Mouse (Mus musculus) kidney, embryonic 15.5 days (tissue): Measurements from ENCODE around the gene Pfkfb3. TPM values are rescaled to one million over a fixed set of nuclear protein-coding genes. Genes with fewer than 3 reads are reported as not detected.
"Not testable (repeated sequence)": the region's sequence is repeated elsewhere in the genome, so short reads cannot be mapped to it uniquely, and the experiment has no call there.

Source experiments
- ATAC-seq: fragments of 200-750 bp; cut with Nextera tagmentation; replicated peaks from 2 replicates; pipeline ENCODE4 v1.8.0; 2017; ENCODE audit warnings: moderate TSS enrichment; ENCODE audit not compliant: low FRiP score
- H3K27ac ChIP-seq: fragments of 300-500 bp; sonication (generic); 2 replicates; pipeline ENCODE4 v1.5.1; 2015; ENCODE audit warnings: mild to moderate bottlenecking, inconsistent platforms
- H3K27me3 ChIP-seq: fragments of 300-500 bp; sonication (generic); 2 replicates; pipeline ENCODE4 v1.6.1; 2015; ENCODE audit warnings: inconsistent platforms
- H3K36me3 ChIP-seq: fragments of 300-500 bp; sonication (generic); 2 replicates; pipeline ENCODE4 v1.6.1; 2015; ENCODE audit warnings: inconsistent platforms
- H3K4me1 ChIP-seq: fragments of 300-500 bp; sonication (generic); 2 replicates; pipeline ENCODE4 v1.6.1; 2015; ENCODE audit warnings: inconsistent platforms
- H3K4me2 ChIP-seq: fragments of 300-500 bp; sonication (generic); 2 replicates; pipeline ENCODE4 v1.6.1; 2015; ENCODE audit warnings: moderate library complexity, mild to moderate bottlenecking, inconsistent platforms
- H3K4me3 ChIP-seq: fragments of 300-500 bp; sonication (generic); replicated peaks from 2 replicates; pipeline ENCODE4 v1.5.1; 2015; ENCODE audit warnings: mild to moderate bottlenecking, inconsistent platforms
- H3K9ac ChIP-seq: fragments of 300-500 bp; sonication (generic); 2 replicates; pipeline ENCODE4 v1.6.1; 2015; ENCODE audit warnings: mild to moderate bottlenecking, inconsistent platforms
- H3K9me3 ChIP-seq: fragments of 300-500 bp; sonication (generic); replicated peaks from 2 replicates; pipeline ENCODE4 v1.6.1; 2016; ENCODE audit warnings: inconsistent platforms
- WGBS: fragments of 180-500 bp; shearing (Covaris S2); methylation state at CpG from one replicate; pipeline ENCODE4 v1.1.7; 2015; ENCODE audit warnings: mixed read lengths; 5-methylcytosine and 5-hydroxymethylcytosine counted together
- polyA plus RNA-seq: library from polyadenylated mRNA; unstranded; fragments of >200 nt; fragmentation: Nextera tagmentation; extraction: Ambion mirVana; gene quantifications from 2 replicates; pipeline ENCODE4 v1.2.1, GENCODE M21; 2015

Pfkfb3 gene
- polyA plus RNA-seq, 1 experiment from 2014 or later = 13.2 TPM

- Histone ChIP-seq H3K9me3 (no peaks in the 10 kb centered on the region), H3K4me3 (no peak overlapping the region), H3K27me3 (no peaks in the 10 kb centered on the region), H3K36me3 (no peaks in the 10 kb centered on the region), H3K9ac (no peak overlapping the region), H3K4me1 (peaks cover 6% of the 10 kb centered on the region), H3K27ac (no peak overlapping the region), H3K4me2 (no peak overlapping the region)
- no peak for ATAC-seq
- 72% methylated on average over 2 of the region's 2 CpGs for WGBS
These were observed 6.3 kb downstream of the Pfkfb3 start for GRCm38 (mm10) chr2:11547609-11548008.

GRCm38 (mm10) chr2:11546091-11546490 lies 7.8 kb downstream of the Pfkfb3 start:
- Histone ChIP-seq H3K9me3 (no peaks in the 10 kb centered on the region), H3K4me2 (no peak overlapping the region), H3K36me3 (no peaks in the 10 kb centered on the region), H3K27me3 (no peaks in the 10 kb centered on the region), H3K4me3 (no peak overlapping the region), H3K4me1 (no peaks in the 10 kb centered on the region), H3K27ac (no peak overlapping the region), H3K9ac (no peak overlapping the region)
- WGBS = 59% methylated on average over 8 of the region's 8 CpGs
- ATAC-seq = peak; percentile 43

- no peaks in the 10 kb centered on the region for H3K36me3 ChIP-seq
- ATAC-seq = no peak
- H3K9ac ChIP-seq = no peak overlapping the region
- H3K4me1 ChIP-seq = no peaks in the 10 kb centered on the region
- no peak overlapping the region for H3K4me3 ChIP-seq
- H3K27ac ChIP-seq = no peak overlapping the region
- no peaks in the 10 kb centered on the region for H3K27me3 ChIP-seq
- no peaks in the 10 kb centered on the region for H3K9me3 ChIP-seq
- no peak overlapping the region for H3K4me2 ChIP-seq
- WGBS = 37% methylated on average over 1 of the region's 1 CpGs
These were observed 8.5 kb downstream of the Pfkfb3 start for GRCm38 (mm10) chr2:11545380-11545779.

GRCm38 (mm10) chr2:11544342-11544741 lies 9.5 kb downstream of the Pfkfb3 start:
- 73% methylated on average over 5 of the region's 5 CpGs for WGBS
- no peak overlapping the region for H3K9ac ChIP-seq
- H3K27me3 ChIP-seq = no peaks in the 10 kb centered on the region
- no peaks in the 10 kb centered on the region for H3K4me1 ChIP-seq
- no peak overlapping the region for H3K27ac ChIP-seq
- no peak overlapping the region for H3K4me3 ChIP-seq
- H3K4me2 ChIP-seq = no peak overlapping the region
- H3K36me3 ChIP-seq = no peaks in the 10 kb centered on the region
- no peaks in the 10 kb centered on the region for H3K9me3 ChIP-seq
- no peak for ATAC-seq

GRCm38 (mm10) chr2:11543158-11543557 lies 10.7 kb downstream of the Pfkfb3 start:
- Histone ChIP-seq H3K4me3 (no peak overlapping the region), H3K9me3 (no peaks in the 10 kb centered on the region), H3K27ac (no peak overlapping the region), H3K4me1 (no peaks in the 10 kb centered on the region), H3K9ac (no peak overlapping the region), H3K27me3 (no peaks in the 10 kb centered on the region), H3K4me2 (no peak overlapping the region), H3K36me3 (no peaks in the 10 kb centered on the region)
- no peak for ATAC-seq
- 79% methylated on average over 7 of the region's 7 CpGs for WGBS

- Histone ChIP-seq H3K4me3 (no peak overlapping the region), H3K36me3 (no peaks in the 10 kb centered on the region), H3K4me2 (no peak overlapping the region), H3K4me1 (no peaks in the 10 kb centered on the region), H3K9ac (no peak overlapping the region), H3K9me3 (no peaks in the 10 kb centered on the region), H3K27me3 (no peaks in the 10 kb centered on the region), H3K27ac (no peak overlapping the region)
- WGBS = 85% methylated on average over 1 of the region's 1 CpGs
- ATAC-seq = no peak
These were observed 11.2 kb downstream of the Pfkfb3 start for GRCm38 (mm10) chr2:11542640-11543039.

- WGBS = 93% methylated on average over 1 of the region's 1 CpGs
- H3K4me2 ChIP-seq = no peak overlapping the region
These were observed 11.8 kb downstream of the Pfkfb3 start for GRCm38 (mm10) chr2:11542121-11542520.

GRCm38 (mm10) chr2:11541528-11541927 lies 12.3 kb downstream of the Pfkfb3 start:
- H3K9ac ChIP-seq, H3K4me2 ChIP-seq, H3K36me3 ChIP-seq, H3K27ac ChIP-seq, H3K27me3 ChIP-seq, H3K9me3 ChIP-seq, H3K4me3 ChIP-seq, H3K4me1 ChIP-seq, ATAC-seq: not testable (repeated sequence)
- 61% methylated on average over 1 of the region's 1 CpGs for WGBS

More at GRCm38 (mm10) chr2:11542121-11542520, 11.8 kb downstream of the Pfkfb3 start:
- no peak for ATAC-seq
- no peak overlapping the region for H3K9ac ChIP-seq
- H3K9me3 ChIP-seq = no peaks in the 10 kb centered on the region
- H3K4me3 ChIP-seq = no peak overlapping the region
- H3K27me3 ChIP-seq = no peaks in the 10 kb centered on the region
- no peaks in the 10 kb centered on the region for H3K4me1 ChIP-seq
- no peak overlapping the region for H3K27ac ChIP-seq
- H3K36me3 ChIP-seq = no peaks in the 10 kb centered on the region

GRCm38 (mm10) chr2:11535966-11536365 lies 17.9 kb downstream of the Pfkfb3 start:
- no peaks in the 10 kb centered on the region for H3K9me3 ChIP-seq
- peak overlapping the region; percentile 54 for H3K4me3 ChIP-seq
- 61% methylated on average over 8 of the region's 8 CpGs for WGBS
- H3K27me3 ChIP-seq = no peaks in the 10 kb centered on the region
- H3K9ac ChIP-seq = no peak overlapping the region
- peak overlapping the region; percentile 80 for H3K4me2 ChIP-seq
- H3K36me3 ChIP-seq = no peaks in the 10 kb centered on the region
- 0 out of 2 replicates have a peak overlapping the region, but pooled peaks have one; percentile 46 for H3K27ac ChIP-seq
- no peak; the same call in 1 of the 2 replicates for ATAC-seq
- H3K4me1 ChIP-seq = peaks cover 9% of the 10 kb centered on the region; the same call in 1 of the 2 replicates

- peak overlapping the region; percentile 80 for H3K4me2 ChIP-seq
- WGBS = under 1% methylated on average over 32 of the region's 32 CpGs
- peak; percentile 99 for ATAC-seq
These were observed 18.4 kb downstream of the Pfkfb3 start for GRCm38 (mm10) chr2:11535412-11535928.

GRCm38 (mm10) chr2:11534826-11535225 lies 19.1 kb downstream of the Pfkfb3 start:
- Histone ChIP-seq H3K27ac (no peak overlapping the region), H3K9ac (no peak overlapping the region), H3K4me3 (peak overlapping the region; percentile 54), H3K4me2 (peak overlapping the region; percentile 80), H3K36me3 (no peaks in the 10 kb centered on the region), H3K27me3 (no peaks in the 10 kb centered on the region), H3K4me1 (peaks cover 9% of the 10 kb centered on the region; the same call in 1 of the 2 replicates), H3K9me3 (no peaks in the 10 kb centered on the region)
- WGBS = 19% methylated on average over 10 of the region's 10 CpGs
- ATAC-seq = no peak

More at GRCm38 (mm10) chr2:11535412-11535928, 18.4 kb downstream of the Pfkfb3 start:
- H3K4me1 ChIP-seq = peaks cover 9% of the 10 kb centered on the region; the same call in 1 of the 2 replicates
- H3K27ac ChIP-seq = 0 out of 2 replicates have a peak overlapping the region, but pooled peaks have one; percentile 46
- no peaks in the 10 kb centered on the region for H3K36me3 ChIP-seq
- H3K4me3 ChIP-seq = peak overlapping the region; percentile 54
- no peaks in the 10 kb centered on the region for H3K9me3 ChIP-seq
- H3K9ac ChIP-seq = peak overlapping the region; percentile 37; the same call in 1 of the 2 replicates
- H3K27me3 ChIP-seq = no peaks in the 10 kb centered on the region

- ATAC-seq = no peak
- H3K27me3 ChIP-seq = no peaks in the 10 kb centered on the region
- H3K27ac ChIP-seq = no peak overlapping the region
- no peak overlapping the region for H3K4me2 ChIP-seq
- no peaks in the 10 kb centered on the region for H3K9me3 ChIP-seq
- WGBS = 80% methylated on average over 6 of the region's 6 CpGs
- no peak overlapping the region for H3K9ac ChIP-seq
- no peaks in the 10 kb centered on the region for H3K36me3 ChIP-seq
- H3K4me3 ChIP-seq = no peak overlapping the region
- H3K4me1 ChIP-seq = 0 out of 2 replicates have a peak, but pooled peaks cover 4% of the 10 kb centered on the region
These were observed 23.8 kb downstream of the Pfkfb3 start for GRCm38 (mm10) chr2:11530101-11530500.

- no peaks in the 10 kb centered on the region for H3K36me3 ChIP-seq
- no peak overlapping the region for H3K4me3 ChIP-seq
- no peak for ATAC-seq
- no peak overlapping the region for H3K4me2 ChIP-seq
- no peaks in the 10 kb centered on the region for H3K9me3 ChIP-seq
- no peaks in the 10 kb centered on the region for H3K27me3 ChIP-seq
- no peaks in the 10 kb centered on the region for H3K4me1 ChIP-seq
- 78% methylated on average over 5 of the region's 5 CpGs for WGBS
- no peak overlapping the region for H3K9ac ChIP-seq
- no peak overlapping the region for H3K27ac ChIP-seq
These were observed 27.8 kb downstream of the Pfkfb3 start for GRCm38 (mm10) chr2:11526063-11526462.
